Mouse (Mus musculus) heart, adult 2 months (tissue): ENCODE results near the gene Lmln.

ENCODE experiments used
- CTCF ChIP-seq: fragments of 200-600 bp; IDR thresholded peaks from 2 replicates; pipeline ENCODE4 v1.8.1; 2022; ENCODE audit warnings: antibody characterized with exemption, mild to moderate bottlenecking, moderate library complexity
- POLR2A ChIP-seq: fragments of 200-500 bp; IDR thresholded peaks from 2 replicates; pipeline ENCODE4 v1.6.1; 2011; ENCODE audit warnings: mild to moderate bottlenecking, low read depth, low read length, control low read depth; ENCODE audit not compliant: insufficient read depth

- TF ChIP-seq CTCF: no peak
- no peak for TF ChIP-seq POLR2A
Observed at GRCm38 (mm10) chr16:33013801-33014200, 48.5 kb upstream of the Lmln start.
